Mouse (Mus musculus): ENCODE data around the gene Gsap. TPM values are rescaled to one million over a fixed set of nuclear protein-coding genes. Genes with fewer than 3 reads are reported as not detected.

Gsap gene
- polyA plus RNA-seq, 1 experiment from 2014 or later, result 9.1 TPM

- 73% methylated on average over 6 of the region's 6 CpGs for WGBS
- H3K36me3 ChIP-seq (ENCODE audit: control insufficient read depth, insufficient read depth, low read length), result no peaks in the 10 kb centered on the region
- no peaks in the 10 kb centered on the region for H3K4me1 ChIP-seq (ENCODE audit: control insufficient read depth, insufficient read depth, low read length)
- H3K27me3 ChIP-seq (ENCODE audit: control insufficient read depth, insufficient read depth, low read length), result no peaks in the 10 kb centered on the region
- no peak overlapping the region for H3K9ac ChIP-seq (replicated peaks; ENCODE audit: low read length)
- H3K27ac ChIP-seq (replicated peaks; ENCODE audit: low read depth, low read length), result no peak overlapping the region
- no peak overlapping the region for H3K4me2 ChIP-seq (ENCODE audit: low read length)
- ATAC-seq (ENCODE audit: low FRiP score, low TSS enrichment), result no peak
- H3K9me3 ChIP-seq (ENCODE audit: control insufficient read depth, low read length), result no peaks in the 10 kb centered on the region
- peak; percentile 32 for DNase-seq
- no peak overlapping the region for H3K4me3 ChIP-seq (replicated peaks; ENCODE audit: low read depth, low read length)
Measured at GRCm38 (mm10) chr5:21301011-21301410, 115.0 kb downstream of the Gsap start.

DNA sequence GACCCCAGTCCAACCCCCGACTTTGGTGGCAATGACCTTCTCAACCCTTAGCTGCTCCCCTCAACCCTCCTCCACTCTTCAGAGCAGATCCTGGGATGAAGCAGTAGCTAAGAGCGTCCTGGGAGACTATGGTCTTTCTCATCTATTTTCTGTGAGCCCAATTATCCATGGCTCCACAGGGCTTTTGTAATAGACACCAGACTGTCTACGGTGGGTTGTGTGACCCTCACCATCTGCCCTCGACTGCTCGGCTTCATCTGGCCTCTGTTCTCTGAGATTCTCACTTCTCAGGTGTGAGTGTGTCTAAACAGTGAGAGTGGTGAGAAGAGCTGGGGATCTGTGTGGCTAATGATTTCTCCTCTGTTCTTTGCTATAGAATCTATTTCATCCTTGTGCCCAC is 121.1 kb downstream of the Gsap start:
- Histone ChIP-seq H3K4me3 (replicated peaks; ENCODE audit: low read depth, low read length) (no peak overlapping the region), H3K9me3 (ENCODE audit: control insufficient read depth, low read length) (no peaks in the 10 kb centered on the region), H3K9ac (replicated peaks; ENCODE audit: low read length) (no peak overlapping the region), H3K4me1 (ENCODE audit: control insufficient read depth, insufficient read depth, low read length) (no peaks in the 10 kb centered on the region), H3K36me3 (ENCODE audit: control insufficient read depth, insufficient read depth, low read length) (no peaks in the 10 kb centered on the region), H3K27me3 (ENCODE audit: control insufficient read depth, insufficient read depth, low read length) (no peaks in the 10 kb centered on the region), H3K4me2 (ENCODE audit: low read length) (no peak overlapping the region), H3K27ac (replicated peaks; ENCODE audit: low read depth, low read length) (no peak overlapping the region)
- DNase-seq, result no peak
- WGBS, result 71% methylated on average over 5 of the region's 5 CpGs
- ATAC-seq (ENCODE audit: low FRiP score, low TSS enrichment), result no peak

DNA sequence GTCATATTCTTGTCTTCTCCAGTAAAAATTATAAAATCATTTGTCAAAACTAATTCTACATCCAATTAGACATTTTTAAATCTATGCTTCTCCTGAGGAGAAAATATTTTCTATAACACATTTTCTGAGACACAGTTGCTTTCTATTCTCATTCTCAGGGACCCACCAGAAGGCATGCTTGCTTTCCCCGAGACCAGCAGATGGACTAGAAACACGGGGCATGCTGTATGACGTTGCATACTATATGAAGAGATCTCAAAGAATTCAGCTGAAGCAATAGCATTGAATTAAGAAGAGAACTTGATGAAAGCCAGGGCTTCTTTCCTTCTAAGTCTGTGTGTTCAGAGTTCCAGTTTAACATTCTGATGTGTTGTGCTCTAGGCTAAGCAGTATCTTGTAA is 128.6 kb downstream of the Gsap start:
- no peak for DNase-seq
- H3K27ac ChIP-seq (replicated peaks; ENCODE audit: low read depth, low read length), result no peak overlapping the region
- no peaks in the 10 kb centered on the region for H3K36me3 ChIP-seq (ENCODE audit: control insufficient read depth, insufficient read depth, low read length)
- 88% methylated on average over 3 of the region's 3 CpGs for whole genome bisulfite sequencing
- no peak overlapping the region for H3K4me2 ChIP-seq (ENCODE audit: low read length)
- H3K9me3 ChIP-seq (ENCODE audit: control insufficient read depth, low read length), result no peaks in the 10 kb centered on the region
- H3K4me1 ChIP-seq (ENCODE audit: control insufficient read depth, insufficient read depth, low read length), result no peaks in the 10 kb centered on the region
- H3K4me3 ChIP-seq (replicated peaks; ENCODE audit: low read depth, low read length), result no peak overlapping the region
- no peaks in the 10 kb centered on the region for H3K27me3 ChIP-seq (ENCODE audit: control insufficient read depth, insufficient read depth, low read length)
- ATAC-seq (ENCODE audit: low FRiP score, low TSS enrichment), result no peak
- no peak overlapping the region for H3K9ac ChIP-seq (replicated peaks; ENCODE audit: low read length)

DNA sequence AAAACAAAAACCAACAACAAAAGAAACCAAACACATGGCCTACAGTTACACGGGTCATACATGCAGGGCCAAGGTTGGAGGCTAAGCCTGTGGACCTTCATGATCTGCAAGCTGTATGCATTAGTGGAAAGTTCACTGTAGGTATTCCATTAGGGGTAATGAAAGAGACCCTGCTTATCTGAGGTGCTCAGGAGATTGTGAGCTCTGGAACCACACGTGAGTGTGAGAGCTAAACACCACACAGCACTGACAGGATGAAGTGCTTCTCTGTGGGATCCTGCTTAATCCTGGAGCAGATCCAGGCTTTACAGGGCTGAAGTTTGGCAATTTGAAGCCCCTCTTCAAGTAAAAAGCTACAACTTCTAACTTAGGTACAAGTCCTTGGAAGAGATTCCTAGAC is 134.1 kb downstream of the Gsap start:
- no peak for ATAC-seq (ENCODE audit: low FRiP score, low TSS enrichment)

GRCm38 (mm10) chr5:21326494-21326893 is 140.4 kb downstream of the Gsap start:
- WGBS, result 54% methylated on average over 1 of the region's 1 CpGs
- ATAC-seq (ENCODE audit: low FRiP score, low TSS enrichment), result peak; percentile 53; the same call in 1 of the 2 replicates

More for the DNA sequence above, 134.1 kb downstream of the Gsap start:
- H3K27me3 ChIP-seq (ENCODE audit: control insufficient read depth, insufficient read depth, low read length), result no peaks in the 10 kb centered on the region
- no peak overlapping the region for H3K4me3 ChIP-seq (replicated peaks; ENCODE audit: low read depth, low read length)
- no peaks in the 10 kb centered on the region for H3K9me3 ChIP-seq (ENCODE audit: control insufficient read depth, low read length)
- no peaks in the 10 kb centered on the region for H3K4me1 ChIP-seq (ENCODE audit: control insufficient read depth, insufficient read depth, low read length)
- no peak for DNase-seq
- no peak overlapping the region for H3K27ac ChIP-seq (replicated peaks; ENCODE audit: low read depth, low read length)
- H3K9ac ChIP-seq (replicated peaks; ENCODE audit: low read length), result no peak overlapping the region
- H3K4me2 ChIP-seq (ENCODE audit: low read length), result no peak overlapping the region
- H3K36me3 ChIP-seq (ENCODE audit: control insufficient read depth, insufficient read depth, low read length), result no peaks in the 10 kb centered on the region
- WGBS, result 77% methylated on average over 2 of the region's 2 CpGs

GRCm38 (mm10) chr5:21328560-21328959 is 142.5 kb downstream of the Gsap start:
- WGBS, result 81% methylated on average over 1 of the region's 1 CpGs
- Histone ChIP-seq H3K36me3 (ENCODE audit: control insufficient read depth, insufficient read depth, low read length) (no peaks in the 10 kb centered on the region), H3K27ac (replicated peaks; ENCODE audit: low read depth, low read length) (no peak overlapping the region), H3K9me3 (ENCODE audit: control insufficient read depth, low read length) (no peaks in the 10 kb centered on the region), H3K9ac (replicated peaks; ENCODE audit: low read length) (no peak overlapping the region), H3K27me3 (ENCODE audit: control insufficient read depth, insufficient read depth, low read length) (no peaks in the 10 kb centered on the region), H3K4me3 (replicated peaks; ENCODE audit: low read depth, low read length) (no peak overlapping the region), H3K4me1 (ENCODE audit: control insufficient read depth, insufficient read depth, low read length) (peaks cover 11% of the 10 kb centered on the region; the same call in 1 of the 2 replicates), H3K4me2 (ENCODE audit: low read length) (no peak overlapping the region)
- DNase-seq, result no peak
- no peak for ATAC-seq (ENCODE audit: low FRiP score, low TSS enrichment)

More at GRCm38 (mm10) chr5:21326494-21326893, 140.4 kb downstream of the Gsap start:
- Histone ChIP-seq H3K4me1 (ENCODE audit: control insufficient read depth, insufficient read depth, low read length) (peaks cover 11% of the 10 kb centered on the region; the same call in 1 of the 2 replicates), H3K9ac (replicated peaks; ENCODE audit: low read length) (no peak overlapping the region), H3K4me2 (ENCODE audit: low read length) (no peak overlapping the region), H3K4me3 (replicated peaks; ENCODE audit: low read depth, low read length) (no peak overlapping the region), H3K9me3 (ENCODE audit: control insufficient read depth, low read length) (no peaks in the 10 kb centered on the region), H3K36me3 (ENCODE audit: control insufficient read depth, insufficient read depth, low read length) (no peaks in the 10 kb centered on the region), H3K27ac (replicated peaks; ENCODE audit: low read depth, low read length) (no peak overlapping the region), H3K27me3 (ENCODE audit: control insufficient read depth, insufficient read depth, low read length) (no peaks in the 10 kb centered on the region)
- DNase-seq, result peak; percentile 77

- DNase-seq (no peak), ATAC-seq (ENCODE audit: low FRiP score, low TSS enrichment) (no peak)
- WGBS, result 23% methylated on average over 11 of the region's 11 CpGs
- peaks cover 11% of the 10 kb centered on the region; the same call in 1 of the 2 replicates for H3K4me1 ChIP-seq (ENCODE audit: control insufficient read depth, insufficient read depth, low read length)
- H3K27me3 ChIP-seq (ENCODE audit: control insufficient read depth, insufficient read depth, low read length), result no peaks in the 10 kb centered on the region
- no peak overlapping the region for H3K4me2 ChIP-seq (ENCODE audit: low read length)
- H3K27ac ChIP-seq (replicated peaks; ENCODE audit: low read depth, low read length), result no peak overlapping the region
- H3K9ac ChIP-seq (replicated peaks; ENCODE audit: low read length), result no peak overlapping the region
- no peak overlapping the region for H3K4me3 ChIP-seq (replicated peaks; ENCODE audit: low read depth, low read length)
- H3K36me3 ChIP-seq (ENCODE audit: control insufficient read depth, insufficient read depth, low read length), result no peaks in the 10 kb centered on the region
- H3K9me3 ChIP-seq (ENCODE audit: control insufficient read depth, low read length), result no peaks in the 10 kb centered on the region
Measured at GRCm38 (mm10) chr5:21329672-21330665, 143.9 kb downstream of the Gsap start.

DNA sequence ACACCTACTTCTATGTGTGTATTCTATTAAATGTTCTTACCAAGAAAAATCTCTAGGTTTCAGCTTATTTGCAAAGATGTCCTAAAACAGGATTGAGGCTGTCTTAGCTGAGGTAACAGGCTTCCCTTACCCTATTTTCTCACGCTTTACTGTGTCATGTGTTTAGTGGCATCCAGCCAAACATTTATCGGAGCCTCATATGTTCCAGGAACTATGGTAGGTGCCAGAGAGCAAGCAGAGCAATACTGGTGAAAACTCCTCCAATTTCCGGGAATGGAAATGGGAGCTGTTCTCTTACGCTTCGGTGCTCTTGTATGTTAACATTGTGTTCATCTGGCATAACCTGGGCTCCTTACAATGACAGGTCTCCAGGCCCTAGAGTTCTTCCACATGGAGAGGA is 145.6 kb downstream of the Gsap start:
- no peaks in the 10 kb centered on the region for H3K36me3 ChIP-seq (ENCODE audit: control insufficient read depth, insufficient read depth, low read length)
- DNase-seq (no peak), ATAC-seq (ENCODE audit: low FRiP score, low TSS enrichment) (no peak)
- no peak overlapping the region for H3K9ac ChIP-seq (replicated peaks; ENCODE audit: low read length)
- H3K4me2 ChIP-seq (ENCODE audit: low read length), result no peak overlapping the region
- no peak overlapping the region for H3K27ac ChIP-seq (replicated peaks; ENCODE audit: low read depth, low read length)
- H3K27me3 ChIP-seq (ENCODE audit: control insufficient read depth, insufficient read depth, low read length), result no peaks in the 10 kb centered on the region
- H3K9me3 ChIP-seq (ENCODE audit: control insufficient read depth, low read length), result no peaks in the 10 kb centered on the region
- 89% methylated on average over 5 of the region's 5 CpGs for WGBS
- peaks cover 11% of the 10 kb centered on the region; the same call in 1 of the 2 replicates for H3K4me1 ChIP-seq (ENCODE audit: control insufficient read depth, insufficient read depth, low read length)
- H3K4me3 ChIP-seq (replicated peaks; ENCODE audit: low read depth, low read length), result no peak overlapping the region

GRCm38 (mm10) chr5:21332119-21332518 is 146.1 kb downstream of the Gsap start:
- H3K4me3 ChIP-seq (replicated peaks; ENCODE audit: low read depth, low read length), result no peak overlapping the region
- no peak overlapping the region for H3K4me2 ChIP-seq (ENCODE audit: low read length)
- 81% methylated on average over 1 of the region's 1 CpGs for WGBS

More at GRCm38 (mm10) chr5:21332119-21332518, 146.1 kb downstream of the Gsap start:
- H3K9me3 ChIP-seq (ENCODE audit: control insufficient read depth, low read length), result no peaks in the 10 kb centered on the region
- H3K27me3 ChIP-seq (ENCODE audit: control insufficient read depth, insufficient read depth, low read length), result no peaks in the 10 kb centered on the region
- no peak overlapping the region for H3K9ac ChIP-seq (replicated peaks; ENCODE audit: low read length)
- DNase-seq (no peak), ATAC-seq (ENCODE audit: low FRiP score, low TSS enrichment) (no peak)
- no peak overlapping the region for H3K27ac ChIP-seq (replicated peaks; ENCODE audit: low read depth, low read length)
- peaks cover 11% of the 10 kb centered on the region; the same call in 1 of the 2 replicates for H3K4me1 ChIP-seq (ENCODE audit: control insufficient read depth, insufficient read depth, low read length)
- H3K36me3 ChIP-seq (ENCODE audit: control insufficient read depth, insufficient read depth, low read length), result no peaks in the 10 kb centered on the region
